Mouse (Mus musculus) retina, postnatal 7 days (tissue): Measurements from ENCODE around the gene Tollip.
A peak's percentile ranks its signal among the peaks of the same experiment; 100 is the strongest.

Experiments
- DNase-seq: peaks from one replicate; pipeline ENCODE4 v3.0.0-alpha.2; 2012; ENCODE audit warnings: low read depth, low spot score

The Tollip gene

GRCm38 (mm10) chr7:141918407-141918806 lies at the start of gene Tollip:
Gene Tollip (minus strand): TSS chr7:141918507.
- no peak for DNase-seq

- no peak for DNase-seq
Measured at GRCm38 (mm10) chr7:141966281-141966680, 48.0 kb upstream of the Tollip start.

- DNase-seq, result no peak
Measured at GRCm38 (mm10) chr7:141962521-141962920, 44.2 kb upstream of the Tollip start.

DNA sequence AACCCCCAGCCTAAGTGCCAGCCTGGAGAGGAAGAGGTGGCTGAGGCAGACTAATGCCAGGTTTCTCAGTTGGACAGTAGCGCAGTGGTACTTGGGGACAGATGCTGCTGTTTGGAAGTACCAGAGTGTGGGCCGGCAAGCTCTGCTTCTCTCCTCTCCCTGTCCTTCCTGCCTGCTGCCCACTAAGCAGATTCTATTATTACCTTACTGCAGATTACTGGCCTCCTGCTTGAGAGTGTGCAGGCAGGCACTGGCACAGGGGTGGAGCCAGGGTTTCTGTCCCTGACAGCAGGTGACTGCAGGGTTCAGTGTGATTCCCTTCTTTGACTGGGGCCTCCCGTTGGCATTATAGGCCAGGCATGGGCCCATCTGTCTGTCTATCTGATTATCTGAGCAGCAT lies 43.2 kb upstream of the Tollip start:
- no peak for DNase-seq

GRCm38 (mm10) chr7:141960926-141961325 lies 42.6 kb upstream of the Tollip start:
- no peak for DNase-seq

DNA sequence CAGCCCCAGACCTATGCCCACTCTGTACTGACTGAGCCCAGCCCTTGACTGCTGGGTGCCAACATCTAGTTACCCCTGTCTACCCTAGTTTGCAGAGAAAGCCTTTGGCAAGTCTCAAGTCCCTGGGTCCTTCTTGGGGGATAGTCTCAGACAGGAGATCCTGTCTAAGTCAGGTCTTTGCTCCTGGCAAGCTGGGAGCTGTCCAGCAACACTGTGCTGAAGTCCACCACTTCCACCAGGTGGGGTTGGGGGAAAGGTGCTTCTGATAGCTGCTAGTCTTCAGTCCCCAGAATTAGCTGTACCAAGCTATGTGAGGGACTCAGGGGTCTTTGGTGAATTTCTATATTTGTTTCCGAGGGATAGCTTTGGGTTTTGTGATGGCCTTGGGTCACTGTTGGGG lies 40.8 kb upstream of the Tollip start:
- no peak for DNase-seq

GRCm38 (mm10) chr7:141958211-141958610 lies 39.9 kb upstream of the Tollip start:
- no peak for DNase-seq

- no peak for DNase-seq
Measured at GRCm38 (mm10) chr7:141957524-141958051, 39.3 kb upstream of the Tollip start.

- no peak for DNase-seq
Measured at GRCm38 (mm10) chr7:141956174-141956566, 37.9 kb upstream of the Tollip start.

- no peak for DNase-seq
Measured at GRCm38 (mm10) chr7:141955565-141956173, 37.4 kb upstream of the Tollip start.

DNA sequence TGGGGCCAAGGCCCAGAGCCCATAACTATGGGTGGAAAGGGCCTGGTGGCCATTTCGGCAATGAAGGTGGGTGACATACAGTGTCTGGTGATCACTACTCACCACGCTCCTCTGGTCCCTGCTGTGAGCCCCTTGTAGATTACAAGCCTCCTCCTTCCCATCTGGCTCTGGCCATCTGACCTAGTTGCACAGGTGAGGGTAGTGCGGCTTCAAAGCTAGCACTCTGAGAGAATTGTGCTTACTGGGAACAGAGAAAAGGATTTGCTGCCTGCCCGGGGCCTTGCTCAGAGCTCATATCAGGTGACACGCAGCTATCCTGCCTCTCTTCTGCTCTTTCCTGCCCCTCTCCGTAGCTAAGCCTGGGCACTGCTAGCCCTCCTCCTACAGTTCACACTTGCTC lies 35.3 kb upstream of the Tollip start:
- DNase-seq, result no peak

GRCm38 (mm10) chr7:141952920-141953319 lies 34.6 kb upstream of the Tollip start:
- no peak for DNase-seq

DNA sequence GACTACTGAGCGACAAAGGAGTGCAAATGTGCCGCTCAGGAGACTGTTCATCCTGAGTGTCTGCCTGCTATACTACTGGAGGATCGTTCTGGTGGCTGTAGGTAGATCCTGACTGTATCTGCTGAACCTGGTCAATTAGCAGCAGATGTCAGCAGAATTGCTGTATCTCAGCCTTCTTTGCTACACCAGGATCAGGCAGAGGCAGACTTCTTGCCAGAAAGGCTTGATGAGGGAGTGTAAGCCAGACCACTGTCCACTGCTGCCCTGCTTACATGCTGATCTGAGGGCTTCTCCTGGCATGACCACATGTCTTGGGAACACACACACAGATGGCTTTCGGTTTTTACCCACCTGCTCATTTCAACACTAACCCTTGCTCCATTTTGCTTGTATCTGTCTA lies 33.5 kb upstream of the Tollip start:
- no peak for DNase-seq

GRCm38 (mm10) chr7:141950104-141951013 lies 32.1 kb upstream of the Tollip start:
- peak; percentile 51 for DNase-seq

GRCm38 (mm10) chr7:141949799-141950103 lies 31.4 kb upstream of the Tollip start:
- DNase-seq, result no peak

GRCm38 (mm10) chr7:141948906-141949798 lies 30.8 kb upstream of the Tollip start, which contains the start of gene Brsk2:
Gene Brsk2 (plus strand): TSS chr7:141949751.
- peak; percentile 87 for DNase-seq

DNA sequence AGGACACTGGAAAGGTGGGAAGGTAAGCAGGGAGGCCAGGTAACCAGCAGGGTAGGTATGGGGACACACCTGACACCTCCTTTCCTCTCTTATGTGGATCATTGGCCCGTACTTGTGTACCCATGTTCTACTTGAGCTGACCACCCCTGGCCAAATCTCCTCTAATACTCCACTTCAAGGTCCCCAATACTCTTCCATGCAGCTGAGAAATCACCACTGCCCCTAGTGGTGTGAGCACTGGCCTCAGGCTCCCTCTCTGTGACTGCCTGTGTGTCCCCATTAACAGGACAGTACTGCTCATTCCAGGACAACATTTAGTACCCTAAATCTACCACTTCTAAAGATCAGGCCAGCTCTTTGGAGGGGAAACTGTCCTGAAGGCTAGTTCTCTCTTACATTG lies 29.7 kb upstream of the Tollip start:
- no peak for DNase-seq

DNA sequence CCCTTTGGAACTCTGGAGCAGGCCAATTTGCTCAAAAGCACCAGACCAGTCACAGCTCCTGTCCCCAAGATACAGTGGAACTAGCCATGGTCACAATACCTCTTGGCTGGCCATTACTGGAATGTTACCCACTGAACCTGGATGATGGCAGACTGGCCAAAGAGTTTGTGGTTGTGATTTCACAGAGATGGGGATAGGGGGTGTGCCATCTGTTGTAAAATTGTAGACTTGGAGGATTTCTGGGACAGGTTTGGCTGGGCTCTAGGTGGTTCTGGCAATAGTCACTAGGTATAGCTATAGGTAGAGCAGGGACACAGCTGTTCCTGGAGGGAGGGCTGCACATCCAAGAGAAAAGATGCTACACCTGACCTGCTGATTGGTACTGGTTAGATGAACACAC lies 29.2 kb upstream of the Tollip start:
- no peak for DNase-seq

GRCm38 (mm10) chr7:141945927-141946326 lies 27.6 kb upstream of the Tollip start:
- DNase-seq, result peak; percentile 56

GRCm38 (mm10) chr7:141943444-141943843 lies 25.1 kb upstream of the Tollip start:
- no peak for DNase-seq

GRCm38 (mm10) chr7:141934951-141935350 lies 16.6 kb upstream of the Tollip start:
- DNase-seq, result no peak
